Mouse (Mus musculus): ENCODE data around the gene Wdfy3. TPM values are rescaled to one million over a fixed set of nuclear protein-coding genes. Genes with fewer than 3 reads are reported as not detected.

Wdfy3 gene
- polyA plus RNA-seq, 1 experiment from 2014 or later: 8.0 TPM

DNA sequence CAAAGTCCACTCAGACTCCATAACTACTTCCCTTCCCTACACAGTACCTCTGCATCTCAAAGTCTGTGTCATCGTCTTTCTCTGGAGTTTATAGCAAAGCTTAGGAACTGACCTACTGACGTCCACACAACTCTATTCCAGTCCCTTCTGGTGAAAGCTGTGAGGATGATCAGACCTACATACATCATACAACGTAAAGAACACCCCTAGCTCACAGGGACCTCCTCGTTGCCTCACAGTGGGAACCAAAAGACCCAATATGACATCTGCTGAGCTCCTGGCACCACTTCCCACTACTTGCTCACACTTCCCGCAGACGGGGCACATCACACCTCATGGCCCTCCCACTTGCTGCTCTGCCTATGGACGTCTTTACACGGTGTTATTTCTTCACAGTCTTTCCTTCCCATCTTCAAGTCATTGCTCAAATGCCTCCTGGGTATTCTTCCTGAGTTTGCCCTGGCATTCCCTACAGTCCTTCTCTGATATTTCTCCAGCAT, 23.1 kb downstream of the Wdfy3 start:
- no peaks in the 10 kb centered on the region for H3K9me3 ChIP-seq (replicated peaks; ENCODE audit: control insufficient read depth, low read length)
- H3K4me2 ChIP-seq (ENCODE audit: low read depth, low read length): no peak overlapping the region
- 76% methylated on average over 8 of the region's 8 CpGs for WGBS
- H3K4me3 ChIP-seq (ENCODE audit: low read length): no peak overlapping the region
- peaks cover 17% of the 10 kb centered on the region for H3K4me1 ChIP-seq (ENCODE audit: control insufficient read depth, insufficient read depth, low read length)
- no peak for ATAC-seq (replicated peaks; ENCODE audit: extremely low read depth, insufficient read depth, low FRiP score)
- H3K27ac ChIP-seq (ENCODE audit: low read length): no peak overlapping the region
- H3K36me3 ChIP-seq (ENCODE audit: control insufficient read depth, insufficient read depth): peaks cover 5% of the 10 kb centered on the region; the same call in 1 of the 2 replicates
- no peaks in the 10 kb centered on the region for H3K27me3 ChIP-seq (ENCODE audit: control insufficient read depth, insufficient read depth, low read length)
- no peak overlapping the region for H3K9ac ChIP-seq (ENCODE audit: low read length)

DNA sequence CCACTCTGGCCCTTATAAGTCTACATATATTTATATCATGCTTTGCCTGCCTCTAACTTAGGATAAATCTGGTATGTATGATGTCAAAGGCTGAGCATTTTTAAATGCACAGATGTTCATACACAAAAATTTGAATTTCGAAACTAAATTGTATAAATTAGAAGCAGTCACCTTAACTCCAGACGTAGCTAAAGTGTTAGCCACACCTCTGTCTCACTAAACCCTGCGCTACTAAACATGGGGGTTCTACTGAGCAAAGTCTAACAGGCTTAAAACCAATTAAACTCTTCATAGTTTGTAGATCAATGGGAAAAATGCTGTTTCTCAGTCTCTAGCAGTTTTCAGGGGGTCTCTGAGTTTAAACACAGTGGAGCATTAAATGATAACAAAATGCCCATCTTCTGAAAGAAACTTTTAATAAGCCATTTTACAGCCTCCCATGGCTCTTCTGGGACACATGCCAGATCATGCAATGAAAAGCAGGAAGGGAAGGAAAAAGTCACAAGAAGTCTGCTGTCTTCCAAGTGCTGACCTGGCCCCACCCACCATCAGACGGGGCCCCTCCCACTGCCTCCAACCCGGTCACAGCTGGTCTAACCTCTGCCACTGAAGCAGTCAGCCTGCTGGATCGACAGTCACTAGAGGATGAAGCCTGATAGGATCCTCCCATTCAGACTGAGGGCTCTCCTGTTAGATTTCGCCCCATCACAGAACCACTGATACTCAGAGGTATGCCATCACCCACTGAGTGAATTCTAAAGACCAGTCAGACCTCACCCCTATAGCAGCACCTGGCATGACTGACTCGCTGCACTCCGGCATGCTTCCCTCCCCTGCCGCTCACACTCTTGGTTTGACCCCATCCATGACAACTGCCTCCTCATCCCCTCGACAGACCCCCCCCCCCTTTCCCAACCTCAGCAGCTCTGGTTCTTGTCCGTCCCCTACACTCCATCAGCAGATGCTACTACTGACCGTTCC, 23.8 kb downstream of the Wdfy3 start:
- H3K9ac ChIP-seq (ENCODE audit: low read length): 0 out of 2 replicates have a peak overlapping the region, but pooled peaks have one; percentile 15
- ATAC-seq (replicated peaks; ENCODE audit: extremely low read depth, insufficient read depth, low FRiP score): 0 out of 2 replicates have a peak, but pooled peaks have one; percentile 35
- H3K4me2 ChIP-seq (ENCODE audit: low read depth, low read length): no peak overlapping the region
- no peaks in the 10 kb centered on the region for H3K27me3 ChIP-seq (ENCODE audit: control insufficient read depth, insufficient read depth, low read length)
- H3K36me3 ChIP-seq (ENCODE audit: control insufficient read depth, insufficient read depth): peaks cover 6% of the 10 kb centered on the region; the same call in 1 of the 2 replicates
- peaks cover 17% of the 10 kb centered on the region for H3K4me1 ChIP-seq (ENCODE audit: control insufficient read depth, insufficient read depth, low read length)
- peak overlapping the region; percentile 61 for H3K27ac ChIP-seq (ENCODE audit: low read length)
- WGBS: 66% methylated on average over 13 of the region's 13 CpGs
- H3K9me3 ChIP-seq (replicated peaks; ENCODE audit: control insufficient read depth, low read length): no peaks in the 10 kb centered on the region
- no peak overlapping the region for H3K4me3 ChIP-seq (ENCODE audit: low read length)

DNA sequence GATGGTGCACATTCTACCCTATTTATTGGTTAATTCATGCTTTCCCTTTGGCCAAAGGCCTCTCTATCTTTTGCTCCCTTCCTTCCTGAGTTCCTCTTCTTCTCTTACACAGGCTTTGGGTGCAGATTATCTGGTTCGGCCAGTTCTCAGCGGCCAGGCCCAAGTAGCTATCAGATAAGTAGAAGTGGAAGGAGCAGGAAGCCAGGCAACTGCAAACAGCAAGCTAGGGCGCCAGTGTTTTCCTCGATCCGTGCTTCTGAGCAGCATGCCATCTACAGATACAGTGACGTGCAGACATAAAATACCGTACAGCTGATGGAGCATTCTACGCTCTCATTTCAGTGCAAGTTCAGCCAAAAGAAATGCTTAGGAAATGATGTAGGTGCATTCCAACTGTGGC, 24.5 kb downstream of the Wdfy3 start:
- ATAC-seq (replicated peaks; ENCODE audit: extremely low read depth, insufficient read depth, low FRiP score): peak; percentile 10; the same call in 1 of the 2 replicates
- Histone ChIP-seq H3K9ac (ENCODE audit: low read length) (no peak overlapping the region), H3K4me1 (ENCODE audit: control insufficient read depth, insufficient read depth, low read length) (peaks cover 14% of the 10 kb centered on the region), H3K27ac (ENCODE audit: low read length) (peak overlapping the region; percentile 59), H3K4me2 (ENCODE audit: low read depth, low read length) (peak overlapping the region; percentile 26; the same call in 1 of the 2 replicates), H3K36me3 (ENCODE audit: control insufficient read depth, insufficient read depth) (peaks cover 11% of the 10 kb centered on the region; the same call in 1 of the 2 replicates), H3K4me3 (ENCODE audit: low read length) (no peak overlapping the region), H3K9me3 (replicated peaks; ENCODE audit: control insufficient read depth, low read length) (no peaks in the 10 kb centered on the region), H3K27me3 (ENCODE audit: control insufficient read depth, insufficient read depth, low read length) (no peaks in the 10 kb centered on the region)
- 24% methylated on average over 8 of the region's 8 CpGs for WGBS

DNA sequence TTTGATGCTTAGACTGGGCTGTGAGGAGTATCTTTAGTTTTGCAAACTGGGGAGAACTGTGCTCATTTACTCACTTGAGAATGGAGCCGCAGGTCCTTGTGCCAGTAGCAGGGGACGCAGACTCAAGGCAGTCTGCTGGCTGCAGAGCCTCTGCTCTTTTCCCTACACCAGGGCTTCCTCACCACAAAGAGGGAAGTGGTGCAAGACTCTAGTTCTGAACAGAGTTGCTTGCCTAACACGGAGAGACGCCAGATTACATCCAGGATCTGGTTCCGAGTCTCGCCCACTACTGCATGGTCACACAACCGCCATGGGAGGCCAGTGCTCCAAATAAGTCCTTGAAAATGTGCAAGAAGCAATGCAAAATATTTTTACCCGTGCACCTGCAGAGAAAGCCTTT, 36.4 kb downstream of the Wdfy3 start:
- Histone ChIP-seq H3K4me1 (ENCODE audit: control insufficient read depth, insufficient read depth, low read length) (no peaks in the 10 kb centered on the region), H3K4me2 (ENCODE audit: low read depth, low read length) (no peak overlapping the region), H3K9me3 (replicated peaks; ENCODE audit: control insufficient read depth, low read length) (peaks cover 13% of the 10 kb centered on the region), H3K4me3 (ENCODE audit: low read length) (no peak overlapping the region), H3K36me3 (ENCODE audit: control insufficient read depth, insufficient read depth) (peaks cover 43% of the 10 kb centered on the region), H3K9ac (ENCODE audit: low read length) (no peak overlapping the region), H3K27me3 (ENCODE audit: control insufficient read depth, insufficient read depth, low read length) (no peaks in the 10 kb centered on the region), H3K27ac (ENCODE audit: low read length) (no peak overlapping the region)
- no peak for ATAC-seq (replicated peaks; ENCODE audit: extremely low read depth, insufficient read depth, low FRiP score)
- WGBS: 92% methylated on average over 8 of the region's 8 CpGs

DNA sequence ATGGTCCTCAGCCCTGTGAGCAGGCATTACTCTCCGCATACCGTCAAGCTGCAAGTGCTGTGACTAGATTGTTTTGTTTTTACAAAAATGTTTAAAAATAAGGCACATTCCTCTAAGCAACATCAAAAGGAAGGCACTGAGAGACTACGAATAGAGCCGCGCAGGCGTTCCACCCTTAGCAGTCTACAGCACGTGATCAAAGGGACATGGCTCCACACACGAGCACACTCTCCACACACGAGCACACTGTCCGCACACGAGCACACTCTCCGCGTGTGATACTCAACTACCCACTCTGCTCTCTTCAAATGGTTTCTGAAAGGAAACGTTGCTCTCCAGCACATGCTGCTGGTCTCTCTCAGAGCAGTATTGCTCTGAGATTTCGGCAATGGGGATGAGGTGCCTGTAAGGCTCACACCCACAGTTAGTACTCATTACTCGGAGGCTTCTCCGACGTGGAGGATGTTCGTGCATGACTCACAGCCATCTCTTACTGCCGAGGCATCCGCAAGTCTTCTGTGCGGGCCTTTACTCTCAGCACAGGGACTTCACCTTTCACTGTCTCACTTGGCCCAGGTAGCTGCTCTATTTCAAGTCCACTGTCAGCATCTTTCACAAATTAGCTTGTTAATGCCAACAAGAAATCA, 37.0 kb downstream of the Wdfy3 start:
- Histone ChIP-seq H3K27me3 (ENCODE audit: control insufficient read depth, insufficient read depth, low read length) (no peaks in the 10 kb centered on the region), H3K4me2 (ENCODE audit: low read depth, low read length) (no peak overlapping the region), H3K9me3 (replicated peaks; ENCODE audit: control insufficient read depth, low read length) (peaks cover 14% of the 10 kb centered on the region), H3K27ac (ENCODE audit: low read length) (no peak overlapping the region), H3K36me3 (ENCODE audit: control insufficient read depth, insufficient read depth) (peaks cover 45% of the 10 kb centered on the region), H3K4me3 (ENCODE audit: low read length) (no peak overlapping the region), H3K9ac (ENCODE audit: low read length) (no peak overlapping the region), H3K4me1 (ENCODE audit: control insufficient read depth, insufficient read depth, low read length) (no peaks in the 10 kb centered on the region)
- ATAC-seq (replicated peaks; ENCODE audit: extremely low read depth, insufficient read depth, low FRiP score): no peak
- WGBS: 90% methylated on average over 22 of the region's 22 CpGs

DNA sequence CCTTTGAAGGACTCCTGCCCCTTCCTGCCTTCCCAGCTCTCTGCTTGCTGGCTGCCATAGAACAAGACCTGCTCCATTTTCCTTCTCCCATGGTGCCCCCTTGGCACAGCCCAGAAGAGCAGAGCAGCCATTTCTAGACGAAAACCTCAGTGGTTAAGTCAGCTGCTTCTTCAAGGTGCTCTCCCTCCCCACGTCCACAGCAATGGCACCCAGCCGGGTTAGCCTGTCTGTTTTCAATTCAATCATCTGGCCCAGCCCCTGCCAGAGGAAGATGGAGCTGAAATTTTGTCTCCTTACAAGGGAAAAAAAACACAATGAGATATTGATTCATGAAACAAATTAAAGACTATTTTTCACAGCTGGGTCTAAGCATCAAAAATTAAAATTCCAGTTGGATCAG, 37.5 kb downstream of the Wdfy3 start:
- peaks cover 14% of the 10 kb centered on the region for H3K9me3 ChIP-seq (replicated peaks; ENCODE audit: control insufficient read depth, low read length)
- no peak overlapping the region for H3K27ac ChIP-seq (ENCODE audit: low read length)
- peaks cover 46% of the 10 kb centered on the region for H3K36me3 ChIP-seq (ENCODE audit: control insufficient read depth, insufficient read depth)
- 93% methylated on average over 3 of the region's 3 CpGs for WGBS
- no peak for ATAC-seq (replicated peaks; ENCODE audit: extremely low read depth, insufficient read depth, low FRiP score)
- H3K4me2 ChIP-seq (ENCODE audit: low read depth, low read length): no peak overlapping the region
- no peaks in the 10 kb centered on the region for H3K27me3 ChIP-seq (ENCODE audit: control insufficient read depth, insufficient read depth, low read length)
- H3K4me1 ChIP-seq (ENCODE audit: control insufficient read depth, insufficient read depth, low read length): no peaks in the 10 kb centered on the region
- H3K4me3 ChIP-seq (ENCODE audit: low read length): no peak overlapping the region
- H3K9ac ChIP-seq (ENCODE audit: low read length): no peak overlapping the region

DNA sequence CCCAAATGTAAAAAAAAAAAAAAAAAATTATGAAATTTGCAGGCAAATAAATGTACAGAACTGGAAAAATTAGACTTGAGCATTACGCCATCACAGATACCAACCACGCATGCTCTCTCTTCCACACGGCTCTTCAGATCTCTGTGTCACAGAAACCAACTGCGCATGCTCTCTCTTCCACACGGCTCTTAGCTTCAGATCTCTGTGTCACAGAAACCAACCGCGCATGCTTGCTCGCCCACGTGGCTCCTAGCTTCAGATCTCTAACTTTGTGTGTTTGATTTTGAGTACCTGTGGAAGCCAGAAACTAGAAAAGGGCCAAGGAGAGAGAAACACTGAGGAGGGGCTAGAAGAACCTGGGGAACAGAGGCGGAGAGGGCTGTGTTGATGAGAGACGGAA, 46.3 kb downstream of the Wdfy3 start:
- peaks cover 4% of the 10 kb centered on the region; the same call in 1 of the 2 replicates for H3K4me1 ChIP-seq (ENCODE audit: control insufficient read depth, insufficient read depth, low read length)
- peaks cover 20% of the 10 kb centered on the region for H3K36me3 ChIP-seq (ENCODE audit: control insufficient read depth, insufficient read depth)
- H3K27ac ChIP-seq (ENCODE audit: low read length): no peak overlapping the region
- peaks cover 2% of the 10 kb centered on the region for H3K9me3 ChIP-seq (replicated peaks; ENCODE audit: control insufficient read depth, low read length)
- no peak for ATAC-seq (replicated peaks; ENCODE audit: extremely low read depth, insufficient read depth, low FRiP score)
- no peak overlapping the region for H3K4me2 ChIP-seq (ENCODE audit: low read depth, low read length)
- whole genome bisulfite sequencing: 97% methylated on average over 11 of the region's 11 CpGs
- no peak overlapping the region for H3K4me3 ChIP-seq (ENCODE audit: low read length)
- no peaks in the 10 kb centered on the region for H3K27me3 ChIP-seq (ENCODE audit: control insufficient read depth, insufficient read depth, low read length)
- H3K9ac ChIP-seq (ENCODE audit: low read length): no peak overlapping the region

DNA sequence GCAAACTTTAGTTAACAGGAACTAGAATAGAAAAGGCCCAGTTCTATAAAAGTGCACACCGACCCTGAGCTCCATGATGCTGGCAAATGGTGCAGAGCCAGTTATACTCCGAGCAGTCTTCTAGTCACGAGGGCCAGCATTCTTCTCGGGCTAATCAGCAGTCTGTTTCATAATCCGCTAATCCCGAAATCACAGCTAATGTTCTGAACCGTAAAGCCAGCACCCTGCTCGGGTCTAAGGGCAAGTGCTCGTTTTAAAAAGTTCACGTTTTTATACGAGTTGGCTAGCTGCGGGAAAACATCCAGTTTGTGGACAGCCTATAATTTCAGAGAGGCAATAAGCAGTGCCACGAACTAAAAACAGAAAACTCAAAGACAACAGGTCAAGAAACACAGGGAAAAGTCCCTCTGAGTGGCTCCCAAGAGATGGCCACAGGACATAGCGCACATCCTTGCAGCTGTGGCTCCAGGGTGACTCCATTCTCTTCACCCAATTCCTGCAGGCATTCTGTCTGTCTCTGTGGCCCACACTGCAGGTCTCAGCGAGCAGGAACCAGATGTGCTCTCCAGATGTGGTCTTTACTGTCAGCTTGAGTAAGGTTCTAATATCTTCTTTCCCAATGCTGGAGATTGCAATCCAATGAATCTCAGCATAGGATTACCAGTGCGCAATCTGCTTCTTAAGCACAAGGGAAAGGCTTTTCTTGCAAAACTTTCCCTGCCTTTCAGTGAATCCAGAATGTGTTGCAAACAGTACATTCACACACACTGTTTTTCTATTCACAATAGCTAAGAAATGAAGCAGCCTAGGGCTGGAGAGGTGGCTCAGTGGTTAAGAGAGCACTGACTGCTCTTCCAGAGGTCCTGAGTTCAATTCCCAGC, 47.5 kb downstream of the Wdfy3 start:
- ATAC-seq (replicated peaks; ENCODE audit: extremely low read depth, insufficient read depth, low FRiP score): no peak
- no peak overlapping the region for H3K4me3 ChIP-seq (ENCODE audit: low read length)
- no peaks in the 10 kb centered on the region for H3K27me3 ChIP-seq (ENCODE audit: control insufficient read depth, insufficient read depth, low read length)
- WGBS: 90% methylated on average over 16 of the region's 16 CpGs
- H3K4me1 ChIP-seq (ENCODE audit: control insufficient read depth, insufficient read depth, low read length): peaks cover 4% of the 10 kb centered on the region; the same call in 1 of the 2 replicates
- no peak overlapping the region for H3K27ac ChIP-seq (ENCODE audit: low read length)
- H3K9ac ChIP-seq (ENCODE audit: low read length): no peak overlapping the region
- H3K36me3 ChIP-seq (ENCODE audit: control insufficient read depth, insufficient read depth): peaks cover 13% of the 10 kb centered on the region
- H3K9me3 ChIP-seq (replicated peaks; ENCODE audit: control insufficient read depth, low read length): no peaks in the 10 kb centered on the region
- H3K4me2 ChIP-seq (ENCODE audit: low read depth, low read length): no peak overlapping the region

All from heart, embryonic 16.5 days (tissue).